Mouse (Mus musculus): ENCODE results near the gene Kif3b. TPM values are rescaled to one million over a fixed set of nuclear protein-coding genes. Genes with fewer than 3 reads are reported as not detected.

Kif3b gene
- total RNA-seq, 2 experiments from 2014 or later = 11.3 to 12.9 TPM

Other genes starting within 250 kb of the Kif3b start
- gene Ccm2l, start 225.5 kb upstream of the Kif3b start, total RNA-seq (2021) = 10 to 100 TPM; 26.9 to 29.1 TPM
- gene Hck, start 182.9 kb upstream of the Kif3b start, total RNA-seq (2021) = 1 to 10 TPM; 1.0 to 1.2 TPM
- gene Tm9sf4, start 130.1 kb upstream of the Kif3b start, total RNA-seq (2021) = 10 to 100 TPM; 66.4 to 69.6 TPM
- 1 to 10 TPM; 3.0 to 3.2 TPM for gene Tspyl3, start 66.0 kb upstream of the Kif3b start, total RNA-seq (2021)
- 1 to 10 TPM; 5.7 to 7.8 TPM for gene Plagl2, start 50.0 kb upstream of the Kif3b start, total RNA-seq (2021)
- 10 to 100 TPM; 19.2 to 22.5 TPM for gene Pofut1, start 49.9 kb upstream of the Kif3b start, total RNA-seq (2021)
- 10 to 100 TPM; 27.5 to 30.3 TPM for gene Asxl1, start 54.4 kb downstream of the Kif3b start, total RNA-seq (2021)
- not detected for gene 4930404H24Rik, start 201.4 kb downstream of the Kif3b start, total RNA-seq (2021)
- gene Nol4l, start 238.6 kb downstream of the Kif3b start, total RNA-seq (2021) = 10 to 100 TPM in 1 of 2 experiments, 1 to 10 TPM in 1; 9.5 to 10.4 TPM